Mouse (Mus musculus) cerebellum, adult 8-10 months (tissue): Measurements from ENCODE around the gene Gucy1b1.

Source experiments
- DNase-seq: peaks from one replicate; pipeline ENCODE4 v3.0.0; 2022

Gene Gucy1b1

DNA sequence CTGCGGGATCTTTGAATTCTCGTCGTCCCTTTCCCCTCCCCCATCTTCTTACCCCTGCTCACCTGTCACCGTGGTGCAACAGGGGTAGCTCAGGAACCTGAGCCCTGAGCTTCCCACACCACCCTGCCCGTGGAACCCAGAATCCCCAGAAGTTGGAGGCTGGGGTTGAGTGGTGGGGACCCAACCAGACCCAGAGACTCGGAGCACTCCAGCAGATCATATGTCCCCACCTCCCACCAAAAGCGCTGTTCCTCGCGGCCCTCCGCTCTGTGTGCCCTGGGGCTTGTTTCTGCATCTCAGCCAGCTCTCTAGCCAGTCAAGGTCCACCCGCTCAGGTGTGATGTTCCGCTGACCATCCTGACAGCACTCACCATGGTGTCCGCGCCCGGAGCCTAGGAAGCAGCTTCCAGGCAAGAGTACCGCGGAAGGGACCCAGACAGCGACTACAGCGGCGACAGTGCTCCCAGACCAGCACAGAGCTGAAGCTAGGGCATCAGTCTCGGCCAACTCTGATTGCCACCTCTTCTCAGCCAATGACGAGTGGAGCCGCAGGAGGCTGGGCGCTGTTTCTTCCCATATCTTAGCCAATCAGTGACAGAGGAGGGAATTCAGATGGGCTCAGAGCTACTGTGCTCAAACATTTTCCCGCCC lies at the start of gene Gucy1b1:
Gucy1b1 (minus strand) TSS at position 489 of the 651 bp plus-strand sequence.
- peak; percentile 81 for DNase-seq

DNA sequence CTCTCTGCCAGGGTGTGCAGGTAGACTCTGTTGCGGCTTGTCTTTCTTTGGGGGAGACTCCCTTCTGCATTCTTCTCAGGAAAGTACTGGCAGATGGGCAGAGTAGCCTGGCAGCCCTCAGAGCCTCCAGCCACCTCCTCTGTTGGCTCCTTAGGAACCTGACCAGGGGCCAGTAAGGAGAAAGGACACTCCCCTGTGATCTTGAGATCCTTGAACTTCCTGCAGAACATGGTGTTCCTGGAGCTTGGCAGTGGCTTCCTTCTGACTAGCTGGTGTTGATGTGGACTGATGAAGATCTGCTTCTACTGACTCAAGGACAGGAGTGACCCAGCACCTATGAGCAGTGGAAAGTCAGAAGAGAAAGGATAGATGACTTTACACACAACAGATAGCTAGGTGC lies 44.4 kb upstream of the Gucy1b1 start:
- DNase-seq = no peak

GRCm38 (mm10) chr3:82112439-82112838 lies 38.0 kb upstream of the Gucy1b1 start:
- DNase-seq = no peak

DNA sequence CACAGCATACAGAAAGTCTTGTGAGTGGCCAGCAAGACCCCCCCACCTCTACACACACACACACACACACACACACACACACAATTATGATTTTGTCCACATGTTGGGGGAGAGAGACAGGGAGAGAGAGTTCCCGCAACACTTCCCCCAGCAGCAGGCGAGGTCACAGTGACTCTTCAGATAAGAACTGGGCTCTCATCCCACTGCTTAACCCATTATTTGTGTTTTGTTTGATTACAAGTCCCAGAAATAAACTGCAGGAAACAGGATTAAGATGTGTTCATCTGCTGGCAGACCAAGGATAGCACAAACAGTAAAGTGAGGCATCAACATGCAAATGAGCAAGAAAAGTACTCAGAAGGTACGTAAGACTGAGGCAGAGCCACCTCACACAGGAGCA lies 37.5 kb upstream of the Gucy1b1 start:
- DNase-seq = no peak

GRCm38 (mm10) chr3:82108951-82109350 lies 34.5 kb upstream of the Gucy1b1 start:
- DNase-seq = no peak

DNA sequence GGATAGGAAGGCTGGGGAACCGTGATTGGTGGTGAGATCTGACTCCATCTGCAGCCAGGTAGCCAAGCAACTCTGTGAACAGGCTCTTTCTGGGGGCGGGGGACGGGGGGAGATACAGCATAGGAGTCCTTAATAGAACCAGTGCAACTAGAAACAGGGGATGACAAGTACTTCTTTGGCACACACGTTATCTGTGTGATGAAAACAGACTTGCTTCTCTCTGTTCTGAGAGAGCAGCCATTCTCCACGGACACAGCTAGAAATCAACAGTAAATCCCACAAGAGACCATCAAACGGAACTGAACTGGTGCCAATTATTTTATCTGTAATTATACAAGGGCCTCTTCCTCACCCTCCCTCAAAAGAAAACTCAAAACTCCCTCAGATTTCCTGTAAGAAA lies 29.7 kb upstream of the Gucy1b1 start:
- no peak for DNase-seq

- no peak for DNase-seq
Observed at GRCm38 (mm10) chr3:82099127-82099526, 24.6 kb upstream of the Gucy1b1 start.

- DNase-seq = no peak
Observed at GRCm38 (mm10) chr3:82096801-82097200, 22.3 kb upstream of the Gucy1b1 start.

DNA sequence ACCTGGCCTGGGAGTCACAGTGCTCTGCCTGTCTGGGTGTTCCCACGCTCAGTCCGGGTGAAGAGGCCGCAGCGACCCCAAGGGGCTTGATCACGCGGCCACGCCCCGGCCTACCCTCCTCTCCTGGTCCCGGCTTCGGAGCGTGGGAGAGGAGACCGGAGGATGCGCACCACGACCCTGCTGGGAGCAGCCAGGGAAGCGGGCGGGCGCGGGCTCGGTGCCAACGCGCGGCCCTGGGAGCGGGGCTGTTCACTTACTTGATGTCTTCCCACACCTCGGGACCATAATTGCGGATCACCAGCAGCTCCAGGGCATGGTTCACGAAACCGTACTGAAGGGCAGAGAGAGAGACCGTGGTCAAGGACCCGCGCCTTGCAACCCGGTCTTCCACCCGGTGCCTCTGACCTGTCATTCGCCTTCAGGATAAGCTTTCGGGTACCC lies 728 bp downstream of the Gucy1b1 start:
- DNase-seq = peak; percentile 65

DNA sequence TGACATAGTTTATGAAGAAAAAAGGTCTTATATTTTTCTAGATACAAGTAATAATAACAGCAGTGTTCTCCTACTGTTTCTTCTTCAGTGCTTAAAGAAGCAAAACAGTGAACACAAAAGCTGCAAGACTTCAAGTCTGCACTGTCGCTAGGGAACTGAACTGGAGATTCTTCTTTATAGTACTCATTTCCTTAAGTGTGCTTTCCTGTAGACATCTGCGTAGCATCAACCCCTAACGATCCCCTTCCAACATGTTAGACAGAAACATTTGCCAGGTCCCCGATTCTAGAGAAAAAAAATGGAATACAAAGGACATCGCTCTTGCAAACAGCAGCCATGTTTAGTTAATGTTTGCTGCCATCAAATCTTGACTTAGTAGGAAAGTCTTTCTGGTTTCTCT lies 6.7 kb downstream of the Gucy1b1 start:
- DNase-seq = no peak

- DNase-seq = no peak
Observed at GRCm38 (mm10) chr3:82061402-82062180, 12.9 kb downstream of the Gucy1b1 start.

DNA sequence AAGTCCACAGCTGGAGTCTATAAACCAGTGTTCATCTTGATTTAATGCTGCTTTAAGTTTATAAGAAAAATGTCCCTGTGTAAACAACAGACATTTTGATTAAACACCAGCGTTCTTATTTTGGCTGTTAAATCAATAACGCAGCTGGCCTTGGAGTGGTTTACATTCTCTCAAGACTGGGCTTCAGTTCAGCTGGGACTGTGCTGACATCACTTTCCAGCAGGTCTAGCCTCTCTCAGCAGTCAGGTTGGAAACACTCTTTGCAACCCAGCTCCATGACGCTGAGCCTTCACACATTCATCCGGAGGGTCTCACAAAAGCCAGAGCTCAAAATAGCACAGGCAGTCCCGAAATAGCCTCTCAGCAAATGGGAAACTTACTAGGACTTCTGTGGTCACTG lies 17.3 kb downstream of the Gucy1b1 start:
- no peak for DNase-seq

DNA sequence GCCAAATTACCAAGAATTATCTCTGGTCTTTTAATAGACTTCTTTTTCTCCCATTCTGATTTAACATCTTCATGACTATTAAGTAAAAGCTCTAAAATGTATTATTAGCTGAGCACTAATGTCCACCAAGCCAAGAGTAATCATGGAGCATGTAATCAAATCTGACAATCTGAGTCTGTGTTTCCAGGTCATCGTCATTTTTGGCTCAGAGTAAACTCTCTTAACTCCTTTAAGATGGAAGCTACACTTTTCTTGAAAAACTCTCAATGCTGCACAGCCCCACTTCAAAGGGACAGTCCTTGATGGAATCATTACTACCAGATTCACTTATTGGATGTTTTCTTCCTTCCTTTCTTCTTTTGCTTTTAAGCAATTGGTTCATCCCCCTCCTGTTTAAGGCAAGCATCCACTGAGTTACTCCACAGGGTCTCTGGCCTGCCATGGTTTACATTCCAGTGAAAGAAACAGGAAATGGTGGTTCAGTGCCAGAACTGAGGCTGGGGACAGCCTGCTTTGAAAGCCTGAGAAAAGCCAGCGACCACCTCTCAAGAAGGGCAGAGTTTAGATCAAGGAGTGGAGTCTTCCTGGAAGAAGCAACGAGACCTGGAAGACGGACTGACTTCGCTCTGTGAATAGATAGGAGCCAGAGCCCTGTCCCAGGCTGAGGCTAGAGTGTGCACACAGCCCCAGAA lies 20.1 kb downstream of the Gucy1b1 start:
- DNase-seq = no peak

- DNase-seq = no peak
Observed at GRCm38 (mm10) chr3:82052029-82052428, 22.5 kb downstream of the Gucy1b1 start.

DNA sequence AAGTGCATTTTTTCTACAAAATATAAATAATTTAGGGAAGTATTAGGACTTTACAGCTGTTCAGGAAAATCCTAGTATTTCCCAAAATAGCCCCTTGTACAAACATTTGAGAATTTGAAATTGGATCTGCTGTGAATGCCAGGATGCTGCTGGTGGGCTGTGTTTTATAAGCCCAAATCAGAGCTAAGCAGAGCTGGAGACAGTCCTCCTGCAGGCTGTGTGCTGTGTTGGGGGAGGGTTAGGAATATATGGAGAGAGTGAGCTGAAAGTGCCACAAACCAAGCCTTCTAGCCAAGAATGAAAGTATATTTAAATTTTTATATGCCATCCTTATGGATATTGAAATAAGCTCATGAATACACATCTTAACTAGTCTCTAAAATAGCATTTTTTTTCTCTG lies 23.0 kb downstream of the Gucy1b1 start:
- no peak for DNase-seq

- no peak for DNase-seq
Observed at GRCm38 (mm10) chr3:82048681-82049080, 25.8 kb downstream of the Gucy1b1 start.

DNA sequence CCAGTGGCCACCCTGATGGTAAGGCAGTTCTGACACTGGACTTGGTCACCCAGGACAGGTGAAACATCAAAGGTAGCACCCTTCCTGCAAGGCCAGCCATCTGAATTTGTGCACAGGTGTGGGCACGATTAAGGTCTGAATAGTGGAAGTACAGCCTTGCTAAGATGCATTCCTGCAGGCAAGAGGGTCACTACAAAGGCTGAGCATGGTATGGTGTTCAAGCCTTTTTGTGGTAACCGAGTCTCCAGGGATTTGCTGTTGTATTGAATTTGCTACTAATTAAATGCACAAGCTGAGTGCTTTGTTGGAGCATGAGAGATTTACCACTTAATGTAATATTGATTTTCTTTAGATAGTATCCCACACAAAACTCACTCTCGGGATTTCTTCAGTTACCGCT lies 26.4 kb downstream of the Gucy1b1 start:
- no peak for DNase-seq

DNA sequence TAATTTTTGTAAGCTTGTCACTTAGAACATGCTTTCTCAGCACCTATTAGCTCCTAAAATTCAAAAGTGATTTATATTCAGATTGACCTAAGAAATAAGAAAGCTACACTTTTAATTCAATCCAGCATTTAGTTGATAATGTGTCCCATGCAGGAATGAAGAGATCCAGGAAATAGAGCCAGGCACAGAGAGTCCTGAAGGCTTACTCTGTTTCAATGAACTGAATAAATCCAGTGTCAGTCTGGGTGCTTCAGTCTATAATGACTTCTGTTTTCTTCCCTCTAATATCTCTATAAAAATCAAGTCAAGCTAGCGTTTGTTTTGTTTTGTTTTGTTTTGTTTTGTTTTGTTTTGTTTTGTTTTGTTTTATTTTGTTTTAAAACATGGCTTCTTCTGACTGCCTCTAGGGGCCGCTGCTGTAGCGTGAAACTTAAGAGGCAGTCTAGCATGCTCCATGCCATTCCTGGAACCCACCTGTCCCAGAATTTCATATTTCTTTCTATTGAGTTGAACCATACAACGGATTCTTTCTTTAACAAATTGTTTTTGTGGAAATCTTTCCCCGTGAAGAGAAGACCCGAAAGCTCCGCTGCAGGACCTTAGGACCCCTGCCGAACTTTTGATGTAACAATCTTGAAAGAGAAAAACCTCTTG lies 27.3 kb downstream of the Gucy1b1 start:
- DNase-seq = peak; percentile 36

DNA sequence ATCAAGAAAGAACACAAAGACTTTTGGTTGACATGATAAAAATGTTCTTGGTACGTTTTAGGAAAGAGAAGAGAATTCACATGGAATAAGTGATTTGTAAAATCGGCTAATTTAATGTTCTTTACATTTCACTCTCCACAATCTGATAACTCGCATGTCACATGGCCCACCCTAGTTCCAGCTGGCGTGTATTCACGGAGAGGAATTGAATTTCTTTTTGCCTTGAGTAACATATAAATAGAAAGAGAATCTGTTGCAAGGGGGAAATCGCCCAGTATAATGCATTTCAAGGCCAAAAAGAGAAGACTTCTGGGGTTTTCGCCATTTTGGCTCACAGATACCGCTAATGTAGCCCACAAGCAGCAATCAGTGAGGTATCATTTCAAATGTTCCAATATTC lies 28.4 kb downstream of the Gucy1b1 start:
- no peak for DNase-seq

DNA sequence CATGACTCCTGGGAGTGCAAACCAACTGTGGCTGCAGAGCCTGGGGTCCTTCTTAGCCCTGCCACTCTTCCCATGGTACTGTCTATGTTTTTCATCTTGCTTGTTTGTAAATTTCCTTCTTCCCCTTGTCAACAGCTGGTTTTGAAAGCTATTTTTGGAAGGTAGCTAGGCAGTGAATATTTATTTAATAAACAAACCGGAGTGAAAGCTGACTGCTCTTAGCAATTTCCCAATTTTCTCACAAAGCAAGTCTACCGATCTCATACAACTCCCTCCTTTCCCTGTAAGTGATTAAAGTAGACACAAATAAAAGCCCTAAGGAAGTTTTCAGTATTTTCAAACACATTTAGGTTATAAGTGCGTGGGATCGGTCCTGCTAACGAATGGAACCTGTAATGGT lies 29.6 kb downstream of the Gucy1b1 start:
- DNase-seq = no peak

DNA sequence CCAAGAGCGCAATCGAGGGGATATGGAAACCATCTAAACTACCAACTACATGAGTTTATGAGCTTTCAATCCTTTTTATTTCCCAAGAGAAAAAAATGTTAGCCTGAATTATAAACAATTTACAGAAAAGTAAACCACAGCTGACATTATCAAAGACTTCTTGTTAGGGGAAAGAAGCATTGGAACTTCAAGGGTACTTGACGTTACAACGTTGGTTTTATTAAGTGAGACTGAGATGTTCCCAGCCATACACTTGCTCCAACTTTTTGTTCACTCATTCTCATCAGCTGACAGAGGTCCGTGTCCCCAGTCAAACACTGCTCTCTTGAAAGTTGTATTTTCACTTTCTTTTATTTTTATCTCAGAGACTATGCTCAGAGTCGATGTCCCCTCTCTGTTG lies 30.8 kb downstream of the Gucy1b1 start:
- DNase-seq = no peak

GRCm38 (mm10) chr3:82036262-82037044 lies 38.0 kb downstream of the Gucy1b1 start:
- no peak for DNase-seq
